Mouse (Mus musculus): Measurements from ENCODE around the gene Tmbim6. TPM values are rescaled to one million over a fixed set of nuclear protein-coding genes. Genes with fewer than 3 reads are reported as not detected.
"Not testable (repeated sequence)": the region's sequence is repeated elsewhere in the genome, so short reads cannot be mapped to it uniquely, and the experiment has no call there.

Tmbim6 gene
- polyA plus RNA-seq, 1 experiment = 418 TPM

GRCm38 (mm10) chr15:99371526-99372340 is 20.9 kb upstream of the Tmbim6 start:
- no peaks in the 10 kb centered on the region for H3K4me1 ChIP-seq (ENCODE audit: control insufficient read depth, insufficient read depth, low read length)
- no peak for DNase-seq
- TF ChIP-seq CTCF (IDR thresholded peaks at IDR 0.05; ENCODE audit: borderline replicate concordance, insufficient read depth, low read depth, low read length) (no peak), POLR2A (IDR thresholded peaks at IDR 0.05; ENCODE audit: borderline replicate concordance, insufficient read depth, low read length) (no peak)
- H3K4me3 ChIP-seq (replicated peaks; ENCODE audit: insufficient read depth, low read depth, low read length) = no peak overlapping the region
- no peaks in the 10 kb centered on the region for H3K27me3 ChIP-seq (ENCODE audit: control insufficient read depth, insufficient read depth, low read length)
- no peak overlapping the region for H3K27ac ChIP-seq (ENCODE audit: insufficient read depth, low read length)
- 61% methylated on average over 7 of the region's 7 CpGs for WGBS

DNA sequence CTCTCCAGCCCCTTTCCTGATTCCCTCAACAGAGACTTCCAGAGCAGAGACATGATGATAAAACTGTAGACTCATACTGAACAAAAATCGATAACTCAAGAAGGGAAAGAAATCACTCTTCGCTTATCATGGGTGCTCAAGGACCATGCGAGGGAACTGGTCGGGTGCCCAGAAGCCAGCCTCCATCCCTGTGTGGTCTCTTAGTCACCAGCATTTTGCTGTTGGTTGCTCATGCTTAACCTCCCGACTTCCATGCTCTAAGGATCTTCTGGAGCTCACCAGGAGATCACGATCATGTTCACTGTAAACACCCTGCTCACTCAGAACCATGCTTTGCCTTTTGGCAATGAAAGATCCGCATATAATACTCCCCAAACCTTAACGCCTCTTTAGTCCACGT is 19.9 kb upstream of the Tmbim6 start:
- Histone ChIP-seq H3K27me3 (ENCODE audit: control insufficient read depth, insufficient read depth, low read length) (no peaks in the 10 kb centered on the region), H3K27ac (ENCODE audit: insufficient read depth, low read length) (no peak overlapping the region), H3K4me3 (replicated peaks; ENCODE audit: insufficient read depth, low read depth, low read length) (no peak overlapping the region), H3K4me1 (ENCODE audit: control insufficient read depth, insufficient read depth, low read length) (no peaks in the 10 kb centered on the region)
- no peak for DNase-seq
- TF ChIP-seq POLR2A (IDR thresholded peaks at IDR 0.05; ENCODE audit: borderline replicate concordance, insufficient read depth, low read length) = no peak
- no peak for TF ChIP-seq CTCF (IDR thresholded peaks at IDR 0.05; ENCODE audit: borderline replicate concordance, insufficient read depth, low read depth, low read length)
- WGBS = 80% methylated on average over 9 of the region's 9 CpGs

DNA sequence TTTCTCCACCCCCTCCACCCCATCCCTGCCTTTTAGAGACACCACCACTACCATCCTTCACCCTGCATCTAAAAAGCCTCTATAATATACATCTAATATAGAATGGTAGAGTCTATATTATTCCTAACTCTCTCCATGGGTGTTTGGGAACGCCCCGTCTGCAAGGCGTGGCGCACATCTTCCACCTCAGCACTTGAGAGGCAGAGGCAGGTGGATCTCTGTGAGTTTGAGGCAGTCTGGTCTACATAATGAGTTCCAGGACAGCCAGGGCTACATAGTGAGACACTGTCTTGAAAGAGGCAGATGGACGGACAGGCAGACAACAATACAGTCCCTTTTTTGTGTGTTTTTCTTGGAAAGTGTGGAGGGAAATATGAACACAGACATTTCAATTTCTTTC is 17.6 kb upstream of the Tmbim6 start:
- TF ChIP-seq POLR2A (IDR thresholded peaks at IDR 0.05; ENCODE audit: borderline replicate concordance, insufficient read depth, low read length) (no peak), CTCF (IDR thresholded peaks at IDR 0.05; ENCODE audit: borderline replicate concordance, insufficient read depth, low read depth, low read length) (no peak)
- H3K4me1 ChIP-seq (ENCODE audit: control insufficient read depth, insufficient read depth, low read length) = no peaks in the 10 kb centered on the region
- H3K27me3 ChIP-seq (ENCODE audit: control insufficient read depth, insufficient read depth, low read length) = no peaks in the 10 kb centered on the region
- 90% methylated on average over 5 of the region's 5 CpGs for WGBS
- H3K27ac ChIP-seq (ENCODE audit: insufficient read depth, low read length) = no peak overlapping the region
- no peak for DNase-seq
- no peak overlapping the region for H3K4me3 ChIP-seq (replicated peaks; ENCODE audit: insufficient read depth, low read depth, low read length)

- Histone ChIP-seq H3K4me3 (replicated peaks; ENCODE audit: insufficient read depth, low read depth, low read length) (no peak overlapping the region), H3K27me3 (ENCODE audit: control insufficient read depth, insufficient read depth, low read length) (no peaks in the 10 kb centered on the region), H3K4me1 (ENCODE audit: control insufficient read depth, insufficient read depth, low read length) (no peaks in the 10 kb centered on the region), H3K27ac (ENCODE audit: insufficient read depth, low read length) (no peak overlapping the region)
- no peak for TF ChIP-seq CTCF (IDR thresholded peaks at IDR 0.05; ENCODE audit: borderline replicate concordance, insufficient read depth, low read depth, low read length)
- TF ChIP-seq POLR2A (IDR thresholded peaks at IDR 0.05; ENCODE audit: borderline replicate concordance, insufficient read depth, low read length) = no peak
- 84% methylated on average over 3 of the region's 3 CpGs for WGBS
- DNase-seq = no peak
Measured at GRCm38 (mm10) chr15:99375581-99375980, 17.1 kb upstream of the Tmbim6 start.

GRCm38 (mm10) chr15:99376240-99376639 is 16.4 kb upstream of the Tmbim6 start:
- Histone ChIP-seq H3K27me3 (ENCODE audit: control insufficient read depth, insufficient read depth, low read length) (no peaks in the 10 kb centered on the region), H3K4me1 (ENCODE audit: control insufficient read depth, insufficient read depth, low read length) (no peaks in the 10 kb centered on the region), H3K4me3 (replicated peaks; ENCODE audit: insufficient read depth, low read depth, low read length) (no peak overlapping the region), H3K27ac (ENCODE audit: insufficient read depth, low read length) (no peak overlapping the region)
- WGBS = 78% methylated on average over 5 of the region's 5 CpGs
- DNase-seq = no peak
- TF ChIP-seq CTCF (IDR thresholded peaks at IDR 0.05; ENCODE audit: borderline replicate concordance, insufficient read depth, low read depth, low read length) (no peak), POLR2A (IDR thresholded peaks at IDR 0.05; ENCODE audit: borderline replicate concordance, insufficient read depth, low read length) (no peak)

DNA sequence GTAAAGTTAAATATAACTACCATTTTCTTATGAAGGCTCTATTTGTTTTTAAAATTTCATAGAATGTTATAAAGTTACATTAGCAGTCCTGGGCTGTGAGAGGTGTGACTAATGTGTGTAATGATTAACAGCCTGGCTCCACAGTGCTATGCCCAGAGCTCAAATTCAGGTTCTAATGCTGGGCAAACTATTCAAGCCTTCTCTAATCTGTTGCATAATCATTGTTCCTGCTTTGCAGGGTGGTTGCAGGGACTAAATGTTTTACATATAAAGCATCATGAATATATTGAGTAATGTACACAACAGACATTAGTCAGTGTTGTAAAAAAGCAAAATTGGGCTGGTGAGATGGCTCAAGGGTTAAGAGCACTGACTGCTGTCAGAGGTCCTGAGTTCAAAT is 9.8 kb upstream of the Tmbim6 start:
- H3K4me1 ChIP-seq (ENCODE audit: control insufficient read depth, insufficient read depth, low read length) = no peaks in the 10 kb centered on the region
- no peak overlapping the region for H3K4me3 ChIP-seq (replicated peaks; ENCODE audit: insufficient read depth, low read depth, low read length)
- TF ChIP-seq CTCF (IDR thresholded peaks at IDR 0.05; ENCODE audit: borderline replicate concordance, insufficient read depth, low read depth, low read length) = no peak
- no peak for TF ChIP-seq POLR2A (IDR thresholded peaks at IDR 0.05; ENCODE audit: borderline replicate concordance, insufficient read depth, low read length)
- no peaks in the 10 kb centered on the region for H3K27me3 ChIP-seq (ENCODE audit: control insufficient read depth, insufficient read depth, low read length)
- H3K27ac ChIP-seq (ENCODE audit: insufficient read depth, low read length) = no peak overlapping the region
- no peak for DNase-seq

GRCm38 (mm10) chr15:99384071-99384470 is 8.6 kb upstream of the Tmbim6 start:
- no peak overlapping the region for H3K27ac ChIP-seq (ENCODE audit: insufficient read depth, low read length)
- H3K27me3 ChIP-seq (ENCODE audit: control insufficient read depth, insufficient read depth, low read length) = no peaks in the 10 kb centered on the region
- no peak overlapping the region for H3K4me3 ChIP-seq (replicated peaks; ENCODE audit: insufficient read depth, low read depth, low read length)
- no peak for TF ChIP-seq CTCF (IDR thresholded peaks at IDR 0.05; ENCODE audit: borderline replicate concordance, insufficient read depth, low read depth, low read length)
- no peak for TF ChIP-seq POLR2A (IDR thresholded peaks at IDR 0.05; ENCODE audit: borderline replicate concordance, insufficient read depth, low read length)
- WGBS = 82% methylated on average over 6 of the region's 6 CpGs
- DNase-seq = no peak
- H3K4me1 ChIP-seq (ENCODE audit: control insufficient read depth, insufficient read depth, low read length) = no peaks in the 10 kb centered on the region

GRCm38 (mm10) chr15:99386110-99386509 is 6.6 kb upstream of the Tmbim6 start:
- DNase-seq; H3K4me1 ChIP-seq (ENCODE audit: control insufficient read depth, insufficient read depth, low read length); H3K27me3 ChIP-seq (ENCODE audit: control insufficient read depth, insufficient read depth, low read length); H3K27ac ChIP-seq (ENCODE audit: insufficient read depth, low read length); H3K4me3 ChIP-seq (replicated peaks; ENCODE audit: insufficient read depth, low read depth, low read length): not testable (repeated sequence)
- 90% methylated on average over 3 of the region's 3 CpGs for WGBS

Measured in cerebellum, adult 2 months (tissue).